ENCODE assay signal across 14 mouse cellular contexts in genomic region chr12:101019031-101019430, GRCm38 (mm10). TPM values are rescaled to one million over a fixed set of nuclear protein-coding genes. Genes with fewer than 3 reads are reported as not detected.
DNase-seq lines count a peak whose midpoint lies in the region; ATAC-seq and TF ChIP-seq lines count a peak whose summit lies in the region.
"Had no signal": no experiment of that assay in that cellular context is flagged by ENCODE, and none has a peak within 500 bp of the region (broad histone marks: within the 10 kb centered on the region; RNA-seq: fewer than 3 reads in every experiment).

No protein-coding gene starts in this region.

- ATAC-seq in kidney, embryonic 16.5 days (ENCODE audit: low FRiP score, low TSS enrichment): no peak
- ATAC-seq in kidney, embryonic 14.5 days (ENCODE audit: low FRiP score, low TSS enrichment): no peak
- no peak for ATAC-seq in forebrain, embryonic 12.5 days (ENCODE audit: low FRiP score)
- peak; percentile 13; the same call in 1 of the 2 replicates for ATAC-seq in midbrain, embryonic 11.5 days (ENCODE audit: low FRiP score)

- peaks cover 56% of the 10 kb centered on the region for H3K4me1 ChIP-seq in kidney, embryonic 16.5 days (ENCODE audit: insufficient read depth, low read length)
- H3K4me1 ChIP-seq in kidney, embryonic 14.5 days (ENCODE audit: control insufficient read depth, insufficient read depth, low read length): peaks cover 49% of the 10 kb centered on the region
- H3K4me1 ChIP-seq in ES-Bruce4 (ENCODE audit: control insufficient read depth, insufficient read depth, low read length): peaks cover 20% of the 10 kb centered on the region
- peaks cover 77% of the 10 kb centered on the region for H3K4me1 ChIP-seq in forebrain, embryonic 12.5 days
- peaks cover 20% of the 10 kb centered on the region for H3K4me1 ChIP-seq in midbrain, embryonic 11.5 days (ENCODE audit: control insufficient read depth, insufficient read depth, low read length)

- no peak for DNase-seq in midbrain, embryonic 11.5 days (ENCODE audit: low spot score, missing footprints)
- no peak for DNase-seq in adrenal gland, adult 2 months
- no peak for DNase-seq in urinary bladder, adult 2 months (ENCODE audit: low spot score)
- no peak for DNase-seq in embryo, embryonic 11 days
- DNase-seq: adrenal gland, postnatal 36 days; cerebellum, adult 2 months; heart, postnatal 36 days; kidney, postnatal 10 days; right cerebral cortex, postnatal 4 days had no signal

- no peak overlapping the region for H3K9ac ChIP-seq in kidney, embryonic 16.5 days (replicated peaks; ENCODE audit: low read length)
- H3K9ac ChIP-seq in kidney, embryonic 14.5 days (ENCODE audit: low read depth, low read length): no peak overlapping the region
- no peak overlapping the region for H3K9ac ChIP-seq in ES-Bruce4 (ENCODE audit: low read depth, poor library complexity, severe bottlenecking)
- peak overlapping the region; percentile 33; the same call in 1 of the 2 replicates for H3K9ac ChIP-seq in forebrain, embryonic 12.5 days
- no peak overlapping the region for H3K9ac ChIP-seq in midbrain, embryonic 11.5 days (ENCODE audit: low read length)
- H3K9ac ChIP-seq: limb, embryonic 13.5 days had no signal

- no peak overlapping the region for H3K4me2 ChIP-seq in kidney, embryonic 16.5 days (replicated peaks; ENCODE audit: low read depth, low read length)
- H3K4me2 ChIP-seq in kidney, embryonic 14.5 days (replicated peaks; ENCODE audit: low read depth, low read length): no peak overlapping the region
- H3K4me2 ChIP-seq in forebrain, embryonic 12.5 days: peak overlapping the region; percentile 13; the same call in 1 of the 2 replicates
- no peak overlapping the region; the same call in 1 of the 2 replicates for H3K4me2 ChIP-seq in midbrain, embryonic 11.5 days

- WGBS in kidney, embryonic 16.5 days: 75% methylated on average over 5 of the region's 5 CpGs
- 74% methylated on average over 5 of the region's 5 CpGs for WGBS in kidney, embryonic 14.5 days
- 41% methylated on average over 5 of the region's 5 CpGs for WGBS in forebrain, embryonic 12.5 days
- 37% methylated on average over 5 of the region's 5 CpGs for WGBS in midbrain, embryonic 11.5 days

- no peak for TF ChIP-seq POLR2A in ES-Bruce4 (IDR thresholded peaks at IDR 0.05; ENCODE audit: insufficient read depth, low read length)

- H3K4me3 ChIP-seq in kidney, embryonic 16.5 days (ENCODE audit: low read length): no peak overlapping the region
- no peak overlapping the region for H3K4me3 ChIP-seq in kidney, embryonic 14.5 days (ENCODE audit: low read length)
- H3K4me3 ChIP-seq in ES-Bruce4 (ENCODE audit: low read depth, low read length): no peak overlapping the region
- no peak overlapping the region for H3K4me3 ChIP-seq in forebrain, embryonic 12.5 days (replicated peaks)
- no peak overlapping the region for H3K4me3 ChIP-seq in midbrain, embryonic 11.5 days (ENCODE audit: low read depth, low read length)
- H3K4me3 ChIP-seq: limb, embryonic 13.5 days had no signal

- no peaks in the 10 kb centered on the region for H3K9me3 ChIP-seq in kidney, embryonic 16.5 days (ENCODE audit: low read length)
- H3K9me3 ChIP-seq in kidney, embryonic 14.5 days (ENCODE audit: control insufficient read depth, low read length): no peaks in the 10 kb centered on the region
- no peaks in the 10 kb centered on the region for H3K9me3 ChIP-seq in ES-Bruce4 (replicated peaks; ENCODE audit: control insufficient read depth, insufficient read depth, low read length, poor library complexity, severe bottlenecking)
- 0 out of 2 replicates have a peak, but pooled peaks cover 4% of the 10 kb centered on the region for H3K9me3 ChIP-seq in forebrain, embryonic 12.5 days
- no peaks in the 10 kb centered on the region for H3K9me3 ChIP-seq in midbrain, embryonic 11.5 days (ENCODE audit: control insufficient read depth, low read length)
- H3K9me3 ChIP-seq: limb, embryonic 13.5 days had no signal

- peaks cover 7% of the 10 kb centered on the region for H3K36me3 ChIP-seq in kidney, embryonic 16.5 days (ENCODE audit: insufficient read depth, low read length)
- peaks cover 8% of the 10 kb centered on the region for H3K36me3 ChIP-seq in kidney, embryonic 14.5 days (ENCODE audit: control insufficient read depth, insufficient read depth, low read length)
- peaks cover 3% of the 10 kb centered on the region for H3K36me3 ChIP-seq in ES-Bruce4 (ENCODE audit: control insufficient read depth, insufficient read depth, low read length, poor library complexity, severe bottlenecking)
- H3K36me3 ChIP-seq in forebrain, embryonic 12.5 days (replicated peaks): peaks cover 34% of the 10 kb centered on the region
- peaks cover 18% of the 10 kb centered on the region; the same call in 1 of the 2 replicates for H3K36me3 ChIP-seq in midbrain, embryonic 11.5 days (ENCODE audit: control insufficient read depth, insufficient read depth, low read length)
- H3K36me3 ChIP-seq: limb, embryonic 13.5 days had no signal

- no peaks in the 10 kb centered on the region for H3K27me3 ChIP-seq in kidney, embryonic 16.5 days (ENCODE audit: insufficient read depth, low read length)
- H3K27me3 ChIP-seq in kidney, embryonic 14.5 days (ENCODE audit: control insufficient read depth, insufficient read depth, low read length): no peaks in the 10 kb centered on the region
- no peaks in the 10 kb centered on the region for H3K27me3 ChIP-seq in ES-Bruce4 (ENCODE audit: control insufficient read depth, insufficient read depth, low read length, poor library complexity, severe bottlenecking)
- no peaks in the 10 kb centered on the region for H3K27me3 ChIP-seq in forebrain, embryonic 12.5 days
- no peaks in the 10 kb centered on the region for H3K27me3 ChIP-seq in midbrain, embryonic 11.5 days (ENCODE audit: control insufficient read depth, insufficient read depth, low read length)
- H3K27me3 ChIP-seq: limb, embryonic 13.5 days had no signal

- 0 out of 2 replicates have a peak, but pooled peaks have one; percentile 11 for TF ChIP-seq EP300 in ES-Bruce4 (IDR thresholded peaks at IDR 0.05; ENCODE audit: insufficient read depth, low read depth, low read length)

- no peak for TF ChIP-seq CTCF in ES-Bruce4 (IDR thresholded peaks at IDR 0.05; ENCODE audit: low read depth, low read length)

- H3K27ac ChIP-seq in kidney, embryonic 16.5 days (ENCODE audit: low read length): peak overlapping the region; percentile 72; the same call in 1 of the 2 replicates
- no peak overlapping the region for H3K27ac ChIP-seq in kidney, embryonic 14.5 days (ENCODE audit: low read depth, low read length)
- peak overlapping the region; percentile 94 for H3K27ac ChIP-seq in ES-Bruce4 (ENCODE audit: insufficient read depth, low read length)
- H3K27ac ChIP-seq in forebrain, embryonic 12.5 days: peak overlapping the region; percentile 38
- no peak overlapping the region for H3K27ac ChIP-seq in midbrain, embryonic 11.5 days (ENCODE audit: low read depth, low read length)

RNA-seq across cellular contexts. Expression of gene Ccdc88c, which starts 9.8 kb away (rescaled TPM):
- 12.0 and 14.3 TPM in 2 replicates for polyA plus RNA-seq in kidney, embryonic 16.5 days (2015; fragmentation: Nextera tagmentation; extraction: Ambion mirVana)
- polyA plus RNA-seq in kidney, embryonic 14.5 days (2014; fragmentation: Nextera tagmentation; extraction: Ambion mirVana): 10.4 and 15.3 TPM in 2 replicates
- 69.0 and 73.5 TPM in 2 replicates for polyA plus RNA-seq in ES-Bruce4 (2011; ENCODE audit: insufficient read depth, insufficient read length, low read depth, missing spikeins)
- polyA plus RNA-seq in forebrain, embryonic 12.5 days (2016; fragmentation: Nextera tagmentation; extraction: Ambion mirVana): 28.8 and 30.4 TPM in 2 replicates
- 11.0 TPM in 2 replicates for polyA plus RNA-seq in midbrain, embryonic 11.5 days (2014; fragmentation: Nextera tagmentation; extraction: Ambion mirVana)
- 1 to 10 TPM; 1.8 to 2.2 TPM for total RNA-seq in adrenal gland, adult 2 months (2021)
- polyA plus RNA-seq in adrenal gland, adult 2 months (2012; rRNA removed): 1.3 and 1.5 TPM in 2 replicates
- polyA plus RNA-seq in urinary bladder, adult 2 months (2012; rRNA removed): 14.3 and 23.3 TPM in 2 replicates

Comparison
In these comparisons a context has a peak if more than half of its experiments do, and no peak if none do; other contexts are left out.
1. H3K27ac ChIP-seq: peak in kidney, embryonic 16.5 days (single experiment), ES-Bruce4 (single experiment) and forebrain, embryonic 12.5 days (single experiment); none in kidney, embryonic 14.5 days (single experiment) and midbrain, embryonic 11.5 days (single experiment).